8 mouse cellular contexts compared by ENCODE assay signal in the genomic region with DNA sequence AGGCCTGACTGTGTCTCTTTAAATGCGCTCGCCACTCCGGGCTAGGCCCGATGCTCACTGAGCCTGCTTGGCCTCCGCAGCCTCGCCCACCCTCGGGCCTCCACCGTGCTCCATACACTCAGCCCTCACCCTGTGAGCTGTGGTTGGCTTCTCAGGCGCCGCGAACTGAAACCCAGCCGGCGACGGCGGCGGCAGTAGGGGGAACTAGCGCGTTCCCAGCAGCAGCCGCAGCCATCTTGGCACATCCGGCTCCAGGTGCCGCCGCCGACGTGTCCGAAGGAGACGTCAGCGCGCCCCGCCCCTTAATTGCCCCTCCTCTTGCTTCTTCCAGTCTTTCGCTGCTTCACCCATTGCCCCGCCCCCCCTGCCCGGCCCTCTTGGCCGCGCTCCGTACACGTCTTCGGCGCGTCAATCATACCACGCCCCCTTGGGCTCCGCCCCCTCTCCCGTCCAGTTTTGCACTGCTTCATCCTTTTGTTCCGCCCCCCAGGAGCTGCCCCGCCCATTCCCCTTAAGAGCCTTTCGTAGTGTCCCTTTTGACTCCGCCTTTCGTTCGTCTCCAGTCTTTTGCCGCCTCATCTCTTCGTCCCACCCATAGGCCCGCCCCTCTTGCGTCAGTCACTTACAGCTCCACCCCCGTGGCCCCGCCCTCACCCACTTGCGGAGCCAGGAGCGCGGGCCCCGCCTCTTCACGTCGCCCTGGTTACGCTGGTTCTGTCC. TPM values are rescaled to one million over a fixed set of nuclear protein-coding genes. Genes with fewer than 3 reads are reported as not detected.
DNase-seq lines count a peak whose midpoint lies in the region; ATAC-seq and TF ChIP-seq lines count a peak whose summit lies in the region.

A gene (minus strand): TSS at position 271 of the 720 bp plus-strand sequence.

- no peaks in the 10 kb centered on the region for H3K9me3 ChIP-seq in ES-E14 (ENCODE audit: control insufficient read depth, insufficient read depth, low read depth, low read length)
- H3K9me3 ChIP-seq in forebrain, embryonic 15.5 days, result no peaks in the 10 kb centered on the region

- peak within 1 kb of the TSS; percentile 88 to 96 for H3K4me3 ChIP-seq in ES-E14 (ENCODE audit: insufficient read depth in 1 of 2, low read depth in 1 of 2, low read length in 2 of 2, poor library complexity in 1 of 2, severe bottlenecking in 1 of 2)
- peak within 1 kb of the TSS; percentile 64 for H3K4me3 ChIP-seq in forebrain, embryonic 15.5 days
- H3K4me3 ChIP-seq in lung, adult 2 months (replicated peaks; ENCODE audit: extremely low read depth, low read depth, low read length), result peak within 1 kb of the TSS; percentile 97

- under 1% methylated on average over 61 of the region's 61 CpGs for WGBS in forebrain, embryonic 15.5 days
- under 1% methylated on average over 60 of the region's 61 CpGs for WGBS in lung, adult 2 months

- H3K4me1 ChIP-seq in ES-E14 (ENCODE audit: control insufficient read depth in 2 of 2, insufficient read depth in 2 of 2, low read length in 2 of 2, poor library complexity in 1 of 2), result peaks cover 6 to 16% of the 10 kb centered on the region in 2 experiments; a peak in 3 of 4 replicates
- H3K4me1 ChIP-seq in forebrain, embryonic 15.5 days, result peaks cover 52% of the 10 kb centered on the region
- peaks cover 17% of the 10 kb centered on the region for H3K4me1 ChIP-seq in lung, adult 2 months (ENCODE audit: control insufficient read depth, insufficient read depth, low read length)

- peak; percentile 92 for ATAC-seq in forebrain, embryonic 15.5 days (replicated peaks)
- ATAC-seq in neutrophil, adult 5-6 weeks (ENCODE audit: extremely low read depth, insufficient number of reproducible peaks, low FRiP score, poor library complexity, severe bottlenecking), result peak; percentile 81

- H3K27ac ChIP-seq in ES-E14 (ENCODE audit: insufficient read depth, low read depth, low read length, poor library complexity, severe bottlenecking), result peak within 1 kb of the TSS; percentile 88
- H3K27ac ChIP-seq in forebrain, embryonic 15.5 days (replicated peaks), result peak within 1 kb of the TSS; percentile 93

- peak within 1 kb of the TSS; percentile 95 for H3K9ac ChIP-seq in ES-E14 (ENCODE audit: insufficient read depth, low read depth, low read length, poor library complexity, severe bottlenecking)
- H3K9ac ChIP-seq in forebrain, embryonic 15.5 days (replicated peaks), result peak within 1 kb of the TSS; percentile 74

- peak; percentile 100 for DNase-seq in ES-E14 (ENCODE audit: low read depth, low spot score)
- peak; percentile 100 for DNase-seq in cerebellum, adult 11-12 months
- DNase-seq in heart, postnatal 25 days (ENCODE audit: low spot score), result peak; percentile 98
- peak; percentile 99 to 100 for DNase-seq in layer of hippocampus, adult 18-20 months (ENCODE audit: low spot score in 2 of 2)
- DNase-seq in lung, adult 2 months, result peak; percentile 99
- peak; percentile 100 for DNase-seq in thymus, adult 18-20 months

- in situ Hi-C loops in ES-E14 (cut with MboI; ENCODE audit: low sequenced_read_pairs in 2 of 2, unreplicated experiment in 2 of 2), result loop anchor here in 1 of 2 experiments (25.0 kb wide), 1 partner anchor 467 kb away; a partner anchor contains a TSS

- intact Hi-C loops in heart, postnatal 25 days (cut with DNase I), result loop anchor here (10.0 kb wide), 1 partner anchor 460 kb away; a partner anchor contains a TSS

- H3K27me3 ChIP-seq in forebrain, embryonic 15.5 days, result no peaks in the 10 kb centered on the region

- H3K36me3 ChIP-seq in ES-E14 (ENCODE audit: control insufficient read depth, insufficient read depth, low read length, poor library complexity, severe bottlenecking), result peaks cover 17% of the 10 kb centered on the region
- peaks cover 16% of the 10 kb centered on the region for H3K36me3 ChIP-seq in forebrain, embryonic 15.5 days

- peak; percentile 80 for TF ChIP-seq POLR2A in lung, adult 2 months (IDR thresholded peaks at IDR 0.05; ENCODE audit: borderline replicate concordance, extremely low read depth, low read depth, low read length)

- TF ChIP-seq CTCF in lung, adult 2 months (IDR thresholded peaks at IDR 0.05; ENCODE audit: insufficient read depth, low read length), result no peak

- H3K4me2 ChIP-seq in forebrain, embryonic 15.5 days (replicated peaks), result peak within 1 kb of the TSS; percentile 83

TF ChIP-seq in ES-E14, 5 proteins besides CTCF, POLR2A, EP300 and RAD21:
- TF ChIP-seq HCFC1 (IDR thresholded peaks at IDR 0.05; ENCODE audit: borderline replicate concordance, insufficient read depth, low read length), result peak; percentile 62; the same call in 1 of the 2 replicates
- TF ChIP-seq ZC3H11A (IDR thresholded peaks at IDR 0.05; ENCODE audit: borderline replicate concordance, low read depth, low read length), result no peak
- TF ChIP-seq CHD2 (IDR thresholded peaks at IDR 0.05; ENCODE audit: low read depth, low read length), result no peak
- no peak for TF ChIP-seq MAFK (IDR thresholded peaks at IDR 0.05; ENCODE audit: insufficient read depth, low read depth, low read length)

RNA-seq across cellular contexts. Expression of the gene that starts here (rescaled TPM):
- total RNA-seq in ES-E14 (2012; rRNA removed), result 47.3 and 62.5 TPM in 2 replicates
- 18.3 and 19.8 TPM in 2 replicates for polyA plus RNA-seq in forebrain, embryonic 15.5 days (2015; fragmentation: Nextera tagmentation; extraction: Ambion mirVana)
- 10 to 100 TPM; 34.9 to 38.8 TPM for total RNA-seq in heart, postnatal 25 days (2021)
- 10 to 100 TPM; 50.3 to 50.4 TPM for total RNA-seq in layer of hippocampus, adult 18-20 months (2021)
- polyA plus RNA-seq in lung, adult 2 months (2012; rRNA removed), result 69.0 and 72.8 TPM in 2 replicates
- total RNA-seq in neutrophil, adult 5-6 weeks (2017), result 62.1 and 65.5 TPM in 2 replicates

Comparison
In these comparisons a context has a peak if more than half of its experiments do, and no peak if none do; other contexts are left out.
1. Peak in every context shown above with its lines: DNase-seq, ATAC-seq, H3K4me3 ChIP-seq and H3K27ac ChIP-seq.